Mouse (Mus musculus) stomach, postnatal 0 days (tissue): ENCODE results near the gene Itfg2. TPM values are rescaled to one million over a fixed set of nuclear protein-coding genes. Genes with fewer than 3 reads are reported as not detected.
A peak's percentile ranks its signal among the peaks of the same experiment; 100 is the strongest.

Experiments
- ATAC-seq: fragments of 200-750 bp; cut with Nextera tagmentation; 2 replicates; pipeline ENCODE4 v1.8.0; 2017; ENCODE audit not compliant: low FRiP score, low TSS enrichment
- DNase-seq: peaks from one replicate; pipeline ENCODE4 v3.0.0-alpha.2; 2016; ENCODE audit warnings: low spot score
- H3K27ac ChIP-seq: fragments of 300-500 bp; sonication (generic); replicated peaks from 2 replicates; pipeline ENCODE4 v1.5.1; 2014; ENCODE audit warnings: mild to moderate bottlenecking, control low read depth
- H3K27me3 ChIP-seq: fragments of 300-500 bp; sonication (generic); 2 replicates; pipeline ENCODE4 v1.6.1; 2014; ENCODE audit warnings: low read length; ENCODE audit not compliant: control insufficient read depth, insufficient read depth
- H3K36me3 ChIP-seq: fragments of 300-500 bp; sonication (generic); 2 replicates; pipeline ENCODE4 v1.6.1; 2014; ENCODE audit warnings: low read length, mixed read lengths; ENCODE audit not compliant: control insufficient read depth, insufficient read depth
- H3K4me1 ChIP-seq: fragments of 300-500 bp; sonication (generic); replicated peaks from 2 replicates; pipeline ENCODE4 v1.6.1; 2014; ENCODE audit warnings: antibody characterized with exemption; ENCODE audit not compliant: control insufficient read depth, insufficient read depth
- H3K4me2 ChIP-seq: fragments of 300-500 bp; sonication (generic); replicated peaks from 2 replicates; pipeline ENCODE4 v1.6.1; 2014; ENCODE audit warnings: low read depth, mild to moderate bottlenecking, control low read depth, moderate library complexity
- H3K4me3 ChIP-seq: fragments of 300-500 bp; sonication (generic); 2 replicates; pipeline ENCODE4 v1.5.1; 2014; ENCODE audit warnings: low read depth, low read length, control low read depth
- H3K9ac ChIP-seq: fragments of 300-500 bp; sonication (generic); 2 replicates; pipeline ENCODE4 v1.6.1; 2014; ENCODE audit warnings: mild to moderate bottlenecking, low read length, control low read depth, mixed read lengths
- H3K9me3 ChIP-seq: fragments of 300-500 bp; sonication (generic); 2 replicates; pipeline ENCODE4 v1.6.1; 2016; ENCODE audit warnings: low read length; ENCODE audit not compliant: control insufficient read depth
- CTCF ChIP-seq: IDR thresholded peaks from 2 replicates; pipeline ENCODE4 v1.5.1; 2016; ENCODE audit warnings: antibody characterized with exemption, low read depth, mild to moderate bottlenecking, moderate library complexity
- EP300 ChIP-seq: optimal IDR thresholded peaks from 2 replicates; pipeline ENCODE3; 2016; ENCODE audit warnings: antibody characterized with exemption
- WGBS: fragments of 180-500 bp; shearing (Covaris S2); extraction: QIAGEN DNeasy Blood & Tissue Kit; methylation state at CpG from one replicate; pipeline ENCODE4 v1.1.7; 2014; 5-methylcytosine and 5-hydroxymethylcytosine counted together
- polyA plus RNA-seq: library from polyadenylated mRNA; unstranded; fragments of >200 nt; fragmentation: Nextera tagmentation; extraction: Ambion mirVana; gene quantifications from 2 replicates; pipeline ENCODE4 v1.2.1, GENCODE M21; 2015

Itfg2 gene
- polyA plus RNA-seq, result 13.6 and 14.8 TPM in 2 replicates

DNA sequence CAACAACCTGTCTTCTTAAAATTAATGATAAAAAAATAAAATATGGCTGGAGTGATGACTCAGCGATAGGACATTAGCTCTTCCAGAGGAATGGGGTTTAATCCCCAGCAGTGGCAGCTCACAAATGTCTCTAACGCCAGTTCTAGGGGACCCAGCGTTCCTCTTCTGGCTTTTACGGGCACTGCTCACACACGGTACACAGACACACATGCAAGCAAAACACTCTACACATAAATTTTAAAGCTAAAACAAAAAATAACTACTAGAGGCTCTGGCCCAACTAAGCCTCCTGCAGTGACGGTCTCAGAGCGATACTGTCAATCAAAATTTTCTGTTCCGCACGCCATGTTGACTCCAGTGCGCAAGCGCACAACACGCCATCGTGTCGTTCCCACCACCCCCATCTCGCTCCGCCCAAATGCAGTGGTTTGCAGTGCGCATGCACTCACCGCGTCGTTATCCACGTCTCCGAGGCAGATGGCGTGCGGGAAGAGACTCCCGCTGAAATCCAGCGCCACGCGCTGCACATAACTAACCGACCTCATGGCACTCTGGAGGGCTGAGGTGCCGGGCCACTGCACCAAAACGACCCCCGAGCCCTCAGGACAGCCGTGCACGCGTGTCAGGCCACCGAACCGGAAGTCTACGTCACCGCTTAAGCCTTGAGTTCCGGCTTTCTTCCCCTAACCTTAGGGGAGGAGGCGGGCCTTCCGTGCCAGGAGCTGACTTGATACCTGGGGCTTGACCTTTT lies at the start of gene Itfg2:
Itfg2 (minus strand) TSS at position 663 of the 751 bp plus-strand sequence.
- TF ChIP-seq EP300 (peak; percentile 22), CTCF (peak; percentile 10; the same call in 1 of the 2 replicates)
- peak within 1 kb of the TSS; percentile 92 for H3K27ac ChIP-seq
- peak within 1 kb of the TSS; percentile 72 for H3K4me2 ChIP-seq
- WGBS, result under 1% methylated on average over 42 of the region's 42 CpGs
- H3K4me1 ChIP-seq, result no peaks in the 10 kb centered on the region
- peak within 1 kb of the TSS; percentile 59 for H3K9ac ChIP-seq
- DNase-seq (peak; percentile 95), ATAC-seq (peak; percentile 97)
- no peaks in the 10 kb centered on the region for H3K9me3 ChIP-seq
- no peaks in the 10 kb centered on the region for H3K27me3 ChIP-seq
- 0 out of 2 replicates have a peak, but pooled peaks cover 2% of the 10 kb centered on the region for H3K36me3 ChIP-seq
- peak within 1 kb of the TSS; percentile 65 for H3K4me3 ChIP-seq

GRCm38 (mm10) chr6:128474112-128474511 lies 49.4 kb upstream of the Itfg2 start:
- no peak overlapping the region for H3K4me3 ChIP-seq
- H3K4me2 ChIP-seq, result no peak overlapping the region
- H3K36me3 ChIP-seq, result no peaks in the 10 kb centered on the region

DNA sequence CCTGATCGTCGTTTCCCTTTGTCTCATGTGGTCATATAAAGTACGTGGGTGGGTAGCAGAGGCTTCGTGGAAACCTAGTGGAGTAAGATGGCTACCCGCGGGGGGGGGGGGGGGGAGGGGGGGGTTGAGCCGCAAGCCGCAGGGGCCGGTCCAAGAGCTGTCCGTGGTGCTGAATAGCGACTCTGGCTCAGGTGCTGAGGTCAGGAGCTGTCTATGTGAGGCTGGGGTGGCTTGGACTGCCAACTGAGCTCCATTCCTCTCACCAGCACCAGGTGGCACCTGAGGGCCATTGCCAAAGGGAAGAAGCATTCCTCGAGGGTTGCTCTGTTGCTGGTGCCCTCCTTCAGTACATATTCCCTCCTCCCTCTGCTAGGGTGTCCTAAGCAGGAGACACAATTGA lies 44.7 kb upstream of the Itfg2 start:
- ATAC-seq (peak; percentile 69), DNase-seq (peak; percentile 79)
- Histone ChIP-seq H3K4me2 (0 out of 2 replicates have a peak overlapping the region, but pooled peaks have one; percentile 11), H3K9me3 (no peaks in the 10 kb centered on the region), H3K4me1 (no peaks in the 10 kb centered on the region), H3K36me3 (no peaks in the 10 kb centered on the region), H3K27me3 (no peaks in the 10 kb centered on the region), H3K27ac (no peak overlapping the region), H3K9ac (no peak overlapping the region), H3K4me3 (no peak overlapping the region)
- TF ChIP-seq CTCF, result peak; percentile 62
- no peak for TF ChIP-seq EP300
- WGBS, result 7% methylated on average over 10 of the region's 12 CpGs

More at GRCm38 (mm10) chr6:128474112-128474511, 49.4 kb upstream of the Itfg2 start:
- ATAC-seq (no peak), DNase-seq (no peak)
- WGBS, result 85% methylated on average over 6 of the region's 6 CpGs
- TF ChIP-seq CTCF, result no peak
- no peak for TF ChIP-seq EP300
- H3K27me3 ChIP-seq, result no peaks in the 10 kb centered on the region
- no peak overlapping the region for H3K9ac ChIP-seq
- no peak overlapping the region for H3K27ac ChIP-seq
- no peaks in the 10 kb centered on the region for H3K4me1 ChIP-seq
- no peaks in the 10 kb centered on the region for H3K9me3 ChIP-seq

- H3K36me3 ChIP-seq, result no peaks in the 10 kb centered on the region
- 44% methylated on average over 2 of the region's 2 CpGs for WGBS
- DNase-seq (peak; percentile 27), ATAC-seq (no peak)
- H3K4me2 ChIP-seq, result no peak overlapping the region
- no peak for TF ChIP-seq EP300
- peak; percentile 43 for TF ChIP-seq CTCF
- no peak overlapping the region for H3K27ac ChIP-seq
- no peak overlapping the region for H3K9ac ChIP-seq
- H3K4me1 ChIP-seq, result no peaks in the 10 kb centered on the region
- H3K4me3 ChIP-seq, result no peak overlapping the region
- H3K27me3 ChIP-seq, result no peaks in the 10 kb centered on the region
- H3K9me3 ChIP-seq, result no peaks in the 10 kb centered on the region
Measured at GRCm38 (mm10) chr6:128467298-128467697, 42.6 kb upstream of the Itfg2 start.

DNA sequence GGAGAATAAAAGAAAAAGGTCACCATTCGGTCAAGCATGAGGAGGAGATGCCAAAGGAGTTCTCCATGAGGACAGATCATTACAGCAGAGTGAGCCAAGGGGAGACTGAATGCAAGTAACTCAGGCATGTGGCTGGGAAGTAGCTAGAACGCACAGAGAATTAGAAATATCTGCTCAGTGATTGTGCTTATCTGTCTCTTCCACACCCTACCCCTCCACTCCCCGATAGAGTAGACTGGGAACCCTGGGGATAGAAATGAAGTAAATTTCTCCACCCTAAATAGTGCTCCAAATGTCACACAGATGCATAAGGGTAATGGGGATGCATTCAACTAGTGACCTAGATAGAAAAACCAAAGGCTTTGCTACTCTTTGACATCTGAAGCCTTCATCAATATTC lies 41.8 kb upstream of the Itfg2 start:
- 41% methylated on average over 3 of the region's 3 CpGs for WGBS
- Histone ChIP-seq H3K9ac (no peak overlapping the region), H3K27me3 (no peaks in the 10 kb centered on the region), H3K27ac (no peak overlapping the region), H3K4me2 (no peak overlapping the region), H3K9me3 (no peaks in the 10 kb centered on the region), H3K4me1 (no peaks in the 10 kb centered on the region), H3K4me3 (no peak overlapping the region), H3K36me3 (no peaks in the 10 kb centered on the region)
- DNase-seq, result no peak
- TF ChIP-seq EP300 (no peak), CTCF (no peak)
- ATAC-seq, result no peak

GRCm38 (mm10) chr6:128466043-128466442 lies 41.3 kb upstream of the Itfg2 start:
- Histone ChIP-seq H3K4me2 (no peak overlapping the region), H3K9me3 (no peaks in the 10 kb centered on the region), H3K9ac (no peak overlapping the region), H3K4me1 (no peaks in the 10 kb centered on the region), H3K27me3 (no peaks in the 10 kb centered on the region), H3K36me3 (no peaks in the 10 kb centered on the region), H3K4me3 (no peak overlapping the region), H3K27ac (no peak overlapping the region)
- TF ChIP-seq EP300 (no peak), CTCF (no peak)
- DNase-seq (no peak), ATAC-seq (no peak)
- 56% methylated on average over 6 of the region's 7 CpGs for WGBS
